Mouse (Mus musculus) left cerebral cortex, postnatal 10 days (tissue): ENCODE results near the gene Hist2h2ac. TPM values are rescaled to one million over a fixed set of nuclear protein-coding genes. Genes with fewer than 3 reads are reported as not detected.
"Not testable (repeated sequence)": the region's sequence is repeated elsewhere in the genome, so short reads cannot be mapped to it uniquely, and the experiment has no call there.

ENCODE experiments used
- DNase-seq, 2 experiments: peaks; one replicate each; pipeline ENCODE4 v3.0.0; 2021 to 2022; ENCODE audit warnings: low spot score in 2 of 2, mixed read lengths in 1 of 2; ENCODE audit errors: extremely low spot score in 1 of 2
- intact Hi-C: fragments of 180-260 bp; cut with DNase I; formaldehyde crosslinking; loops from one replicate; pipeline ENCODE4 v1.15.1; 2025
- total RNA-seq, 2 experiments: library from RNA; stranded (reverse); gene quantifications; 2 replicates each; pipeline ENCODE4 v1.2.3; 2021

Hist2h2ac gene
- 10 to 100 TPM; 34.2 to 37.9 TPM for total RNA-seq

DNA sequence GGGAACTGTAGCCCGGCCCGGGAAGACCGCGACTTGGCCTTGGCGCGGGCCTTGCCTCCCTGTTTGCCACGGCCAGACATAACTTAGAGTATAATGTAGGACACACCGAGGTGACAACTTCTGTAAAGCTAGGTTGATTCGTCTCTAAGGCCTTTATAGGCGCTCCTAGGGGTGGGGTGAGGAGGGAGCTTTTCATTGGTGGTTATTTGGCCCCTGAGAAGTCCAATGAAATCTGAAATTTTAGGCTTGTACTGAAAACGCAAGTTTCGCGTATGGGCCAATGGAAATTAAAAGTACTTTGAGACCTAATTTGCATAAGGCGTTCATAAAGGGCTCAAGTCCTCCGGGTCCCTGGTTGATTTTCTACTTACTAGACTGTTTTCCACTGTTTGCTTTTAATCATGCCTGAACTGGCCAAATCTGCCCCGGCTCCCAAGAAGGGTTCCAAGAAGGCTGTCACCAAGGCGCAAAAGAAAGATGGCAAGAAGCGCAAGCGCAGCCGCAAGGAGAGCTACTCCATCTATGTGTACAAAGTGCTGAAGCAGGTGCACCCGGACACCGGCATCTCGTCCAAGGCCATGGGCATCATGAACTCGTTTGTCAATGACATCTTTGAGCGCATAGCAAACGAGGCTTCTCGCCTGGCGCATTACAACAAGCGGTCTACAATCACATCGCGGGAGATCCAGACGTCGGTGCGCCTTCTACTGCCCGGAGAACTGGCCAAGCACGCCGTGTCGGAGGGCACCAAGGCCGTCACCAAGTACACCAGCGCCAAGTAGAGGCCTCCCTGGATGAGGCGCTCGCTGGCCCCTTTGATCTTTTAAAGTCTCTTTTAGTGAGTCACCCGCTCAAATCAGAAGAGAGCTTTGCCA is at the start of gene Hist2h2ac, which contains the start of gene Hist2h2be:
Gene Hist2h2ac (minus strand): TSS at position 116 of the 875 bp plus-strand sequence.
Gene Hist2h2be (plus strand): TSS at position 355 of the 875 bp plus-strand sequence.
- intact Hi-C loops, result loop anchor here (10.0 kb wide), 1 partner anchor 256 kb away; no protein-coding TSS in a partner anchor
- DNase-seq, result peak; percentile 83 to 89

DNA sequence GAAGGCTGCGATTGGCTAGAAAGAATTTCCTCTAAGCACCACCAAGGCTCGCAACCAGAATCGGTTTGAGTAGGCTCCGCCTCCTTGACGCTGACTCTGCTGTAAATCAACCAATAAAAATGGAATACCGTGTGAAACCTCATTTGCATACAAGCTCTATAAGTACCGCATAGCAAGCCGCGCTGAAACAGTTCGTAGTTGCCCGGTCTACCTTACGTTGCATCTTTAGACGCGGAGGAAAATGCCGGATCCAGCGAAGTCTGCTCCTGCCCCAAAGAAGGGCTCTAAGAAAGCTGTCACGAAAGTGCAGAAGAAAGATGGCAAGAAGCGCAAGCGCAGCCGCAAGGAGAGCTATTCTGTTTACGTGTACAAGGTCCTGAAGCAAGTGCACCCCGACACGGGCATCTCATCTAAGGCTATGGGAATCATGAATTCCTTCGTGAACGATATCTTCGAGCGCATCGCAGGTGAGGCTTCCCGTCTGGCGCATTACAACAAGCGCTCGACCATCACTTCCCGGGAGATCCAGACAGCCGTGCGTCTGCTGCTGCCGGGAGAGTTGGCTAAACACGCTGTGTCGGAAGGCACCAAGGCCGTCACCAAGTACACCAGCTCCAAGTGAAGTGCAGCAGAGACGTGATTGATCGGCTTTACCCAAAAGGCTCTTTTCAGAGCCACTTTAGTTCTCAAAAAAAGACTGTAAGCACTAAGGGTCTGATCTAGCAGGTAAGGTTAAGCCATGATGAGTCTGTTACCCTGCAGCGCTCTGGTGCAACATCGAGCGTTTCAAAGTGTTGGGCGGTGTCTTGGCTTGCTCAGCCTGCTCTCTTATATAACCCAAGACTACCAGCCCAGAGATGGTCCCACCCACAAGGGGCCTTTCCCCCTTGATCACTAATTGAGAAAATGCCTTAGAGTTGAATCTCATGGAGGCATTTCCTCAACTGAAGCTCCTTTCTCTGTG is 49.1 kb upstream of the Hist2h2ac start, which contains the start of gene Hist2h2bb:
Gene Hist2h2bb (plus strand): TSS at position 242 of the 964 bp plus-strand sequence.
- peak; percentile 93 to 95 for DNase-seq
- intact Hi-C loops, result no loop called here

DNA sequence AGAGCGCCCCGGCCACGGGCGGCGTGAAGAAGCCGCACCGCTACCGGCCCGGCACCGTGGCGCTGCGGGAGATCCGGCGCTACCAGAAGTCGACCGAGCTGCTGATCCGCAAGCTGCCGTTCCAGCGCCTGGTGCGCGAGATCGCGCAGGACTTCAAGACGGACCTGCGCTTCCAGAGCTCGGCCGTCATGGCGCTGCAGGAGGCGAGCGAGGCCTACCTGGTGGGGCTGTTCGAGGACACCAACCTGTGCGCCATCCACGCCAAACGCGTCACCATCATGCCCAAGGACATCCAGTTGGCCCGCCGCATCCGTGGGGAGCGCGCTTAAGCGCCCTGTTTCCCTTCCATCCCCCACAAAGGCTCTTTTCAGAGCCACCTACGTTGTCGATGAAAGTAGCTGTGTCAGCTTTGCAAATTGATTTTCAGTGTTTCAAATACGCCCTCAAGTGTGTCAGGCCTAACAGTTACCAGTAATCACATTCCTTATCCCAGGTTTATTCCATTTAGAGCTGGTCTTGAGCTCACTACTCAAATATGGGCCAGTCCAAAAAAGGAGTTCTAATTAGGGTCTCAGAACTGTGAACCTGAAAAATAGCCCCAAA is 48.2 kb upstream of the Hist2h2ac start:
- intact Hi-C loops, result not testable (repeated sequence)

DNA sequence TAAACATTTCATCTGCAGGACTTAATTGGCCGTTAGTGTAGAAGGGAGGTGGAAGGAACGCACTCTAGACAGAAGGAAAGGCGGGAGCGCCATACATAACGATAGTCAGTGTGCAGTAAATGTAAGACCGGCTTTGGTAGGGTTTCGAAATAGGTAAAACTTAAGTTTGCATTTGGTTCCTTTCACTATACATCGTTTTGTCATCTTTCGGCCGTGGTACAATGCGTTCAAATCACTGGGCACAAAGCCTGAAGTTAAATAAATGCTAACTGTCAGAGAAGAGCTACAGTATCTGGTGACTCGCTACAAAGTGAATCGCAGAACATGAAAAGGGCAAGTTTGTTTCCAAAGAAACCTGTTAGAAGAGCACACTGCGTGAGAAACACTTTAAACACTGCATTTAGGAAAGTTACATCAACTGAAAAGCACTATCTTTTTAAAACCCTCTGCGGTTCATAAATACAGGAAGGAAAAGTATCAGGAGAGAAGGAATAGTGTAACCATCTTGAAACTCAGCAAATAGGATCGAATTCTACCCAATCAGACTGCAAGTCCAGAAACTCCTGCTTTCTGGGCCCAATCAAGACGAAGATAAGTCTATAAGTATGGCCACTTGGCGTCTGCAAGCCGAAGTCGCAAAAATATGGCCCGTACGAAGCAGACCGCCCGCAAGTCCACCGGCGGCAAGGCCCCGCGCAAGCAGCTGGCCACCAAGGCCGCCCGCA is 47.5 kb upstream of the Hist2h2ac start, which contains the start of gene Hist2h3b:
Gene Hist2h3b (plus strand): TSS at position 604 of the 725 bp plus-strand sequence.
- DNase-seq, result peak; percentile 78 to 86
- intact Hi-C loops, result no loop called here

More for the DNA sequence above, 48.2 kb upstream of the Hist2h2ac start:
- DNase-seq, result not testable (repeated sequence)

DNA sequence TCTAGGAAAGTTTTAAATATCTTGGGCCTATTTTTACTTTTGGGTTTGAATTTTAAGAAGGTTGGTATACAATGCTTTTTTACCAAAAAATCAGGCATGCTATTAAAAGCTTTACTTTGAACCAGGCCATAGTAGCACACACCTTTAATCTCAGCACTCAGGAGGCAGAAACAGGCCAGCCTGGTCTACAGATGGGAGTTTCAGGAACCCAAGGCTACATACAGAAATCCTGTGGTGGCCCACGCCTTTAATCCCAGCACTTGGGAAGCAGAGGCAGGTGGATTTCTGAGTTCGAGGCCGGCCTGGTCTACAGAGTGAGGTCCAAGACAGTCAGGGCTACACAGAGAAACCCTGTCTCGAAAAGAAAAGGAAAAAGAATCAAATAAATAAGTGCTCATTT is 46.9 kb upstream of the Hist2h2ac start:
- intact Hi-C loops, result no loop called here
- no peak for DNase-seq

DNA sequence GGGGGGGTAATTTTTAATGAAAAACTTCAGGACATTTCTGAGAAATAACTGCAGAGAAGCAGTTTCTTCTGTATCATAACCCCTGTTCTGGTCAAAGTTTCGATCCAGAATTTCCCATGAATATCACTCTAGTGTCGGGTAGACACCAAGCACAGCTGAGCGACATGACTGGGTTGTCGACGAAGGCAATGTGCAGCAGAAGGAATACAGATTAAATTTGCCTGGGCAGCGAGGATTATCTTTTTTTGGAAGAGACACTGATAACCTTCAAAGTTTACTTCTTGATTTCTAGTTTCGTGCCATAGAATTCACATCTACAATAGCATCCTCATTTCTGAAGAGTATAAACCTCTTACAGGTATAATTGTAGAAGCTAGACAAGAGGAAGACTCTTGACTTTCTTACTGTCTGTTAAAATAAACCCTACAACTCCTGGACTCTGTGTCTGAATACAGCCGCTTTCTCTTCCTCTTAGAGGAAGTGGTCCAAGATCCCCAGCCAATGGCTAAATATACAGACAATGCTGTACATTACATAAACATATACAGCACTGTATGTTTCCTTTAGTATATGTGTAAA is 45.5 kb upstream of the Hist2h2ac start:
- no peak for DNase-seq
- intact Hi-C loops, result no loop called here

DNA sequence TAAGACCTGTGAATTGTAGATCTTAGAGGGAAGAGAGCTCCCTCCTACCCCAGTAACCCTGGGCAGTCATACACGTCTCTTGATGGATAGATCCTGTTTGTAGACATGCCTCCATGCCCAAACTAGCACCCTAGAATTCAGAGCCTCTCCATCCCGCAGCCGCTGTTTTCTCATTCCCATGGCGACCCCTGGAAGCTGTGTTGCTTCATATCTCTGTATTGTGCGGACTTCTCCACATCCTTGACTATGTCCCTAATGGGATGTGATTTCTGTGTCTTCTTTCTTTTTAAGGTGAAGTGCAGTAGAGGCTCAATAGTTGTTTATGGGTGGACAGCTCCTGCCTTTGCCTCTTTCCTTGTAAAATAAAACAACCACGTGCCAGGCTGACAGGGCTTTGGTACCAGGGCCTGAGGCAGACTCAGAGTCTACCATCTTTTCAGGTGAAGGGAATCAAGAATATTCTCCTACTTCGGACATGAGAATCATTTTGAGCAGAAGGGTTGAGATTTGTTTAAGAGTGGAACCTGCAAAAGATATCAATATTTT is 43.8 kb upstream of the Hist2h2ac start:
- intact Hi-C loops, result no loop called here

DNA sequence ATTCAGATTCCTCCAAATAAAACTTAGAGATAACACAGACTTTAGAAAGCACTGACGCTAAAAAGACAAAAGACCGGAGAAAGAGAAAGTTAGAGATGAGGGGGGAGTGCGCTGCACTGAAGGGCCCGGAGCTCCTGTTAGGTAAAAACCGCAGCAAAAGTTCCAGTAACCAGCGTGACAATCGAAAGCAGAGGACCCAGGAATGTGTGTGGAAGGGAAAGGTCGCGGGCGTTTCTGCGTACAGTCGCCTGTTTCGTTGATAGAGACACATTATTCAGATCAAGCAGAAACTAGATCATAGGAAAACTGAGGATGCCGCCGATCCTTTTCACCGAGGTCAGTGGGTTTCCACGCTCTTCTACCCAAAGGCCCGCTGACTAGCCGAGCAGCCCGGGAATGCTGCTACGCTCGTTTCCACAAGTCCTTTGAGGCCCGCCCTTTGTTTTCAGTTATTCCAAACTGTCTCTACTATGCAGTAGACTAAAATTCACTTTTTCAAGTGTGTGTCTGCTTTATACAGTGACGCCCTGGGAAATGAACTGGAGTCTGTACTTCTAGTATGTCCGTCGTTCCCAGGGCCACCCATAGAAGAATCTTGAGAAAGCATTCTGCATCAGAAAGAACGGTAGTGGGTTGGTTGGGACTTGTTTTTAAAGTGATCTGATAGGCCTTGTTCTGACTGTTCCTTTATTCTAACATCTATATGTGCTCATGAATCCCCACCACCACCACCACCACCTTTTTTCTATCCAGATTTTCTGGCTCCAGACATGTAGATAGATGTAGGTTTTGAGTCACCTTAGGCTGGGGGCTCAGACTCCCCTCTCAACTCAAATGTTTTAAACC is 43.1 kb upstream of the Hist2h2ac start:
- intact Hi-C loops, result no loop called here
- peak in 1 of 2 experiments; percentile 45 for DNase-seq

More for the DNA sequence above, 43.8 kb upstream of the Hist2h2ac start:
- no peak for DNase-seq

DNA sequence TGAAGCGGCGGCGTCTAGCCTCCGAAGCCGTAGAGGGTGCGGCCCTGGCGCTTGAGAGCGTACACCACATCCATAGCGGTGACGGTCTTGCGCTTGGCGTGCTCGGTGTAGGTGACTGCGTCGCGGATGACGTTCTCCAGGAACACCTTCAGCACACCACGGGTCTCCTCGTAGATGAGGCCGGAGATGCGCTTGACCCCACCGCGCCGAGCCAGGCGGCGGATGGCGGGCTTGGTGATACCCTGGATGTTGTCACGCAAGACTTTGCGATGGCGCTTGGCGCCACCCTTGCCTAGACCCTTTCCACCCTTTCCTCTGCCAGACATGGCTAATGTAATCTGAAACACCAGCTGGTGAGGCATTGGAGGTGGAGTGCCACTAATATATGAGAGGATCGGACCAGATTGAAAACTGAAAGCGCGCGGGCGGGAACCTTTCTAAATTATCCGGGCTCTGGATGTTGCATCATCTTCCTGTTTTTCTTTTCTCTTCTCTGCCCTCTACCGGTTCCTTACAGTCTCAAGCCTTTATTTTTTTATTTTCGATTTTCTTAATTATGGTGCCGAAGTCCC is 42.4 kb upstream of the Hist2h2ac start, which contains the start of gene Hist2h4:
Gene Hist2h4 (minus strand): TSS at position 333 of the 572 bp plus-strand sequence.
- peak; percentile 93 to 98 for DNase-seq
- intact Hi-C loops, result no loop called here

DNA sequence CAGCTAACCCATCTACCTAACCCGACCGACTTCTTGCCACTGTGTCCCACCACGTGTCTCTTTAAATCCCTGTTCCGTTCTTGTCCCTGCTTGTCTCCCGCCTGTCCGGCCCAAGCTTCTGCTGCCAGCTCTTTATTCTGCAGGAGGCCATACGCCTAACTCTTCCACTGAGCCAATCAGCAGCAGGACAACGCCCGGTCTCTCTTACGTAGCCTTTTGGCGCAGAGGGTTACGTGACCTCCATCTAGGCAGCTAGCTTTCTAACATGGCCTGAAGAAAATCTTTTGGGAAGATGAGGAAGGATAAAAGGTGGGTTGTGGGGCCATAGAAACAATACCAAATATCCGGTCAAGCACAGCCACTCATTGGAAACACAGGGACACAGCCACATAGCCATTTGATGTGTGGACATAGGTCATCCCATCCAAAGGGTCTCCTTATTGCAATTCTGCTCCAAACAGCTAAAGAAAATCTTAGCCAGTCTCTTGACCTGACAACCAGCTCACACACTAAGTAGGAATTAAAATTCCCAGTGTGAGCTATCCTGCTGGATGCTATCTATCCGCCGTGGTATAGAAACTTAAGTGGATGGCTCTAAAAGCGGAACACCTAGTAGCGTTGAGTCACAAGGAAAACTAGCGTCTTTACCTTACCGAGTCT is 41.7 kb upstream of the Hist2h2ac start:
- peak; percentile 78 to 83 for DNase-seq
- intact Hi-C loops, result no loop called here

DNA sequence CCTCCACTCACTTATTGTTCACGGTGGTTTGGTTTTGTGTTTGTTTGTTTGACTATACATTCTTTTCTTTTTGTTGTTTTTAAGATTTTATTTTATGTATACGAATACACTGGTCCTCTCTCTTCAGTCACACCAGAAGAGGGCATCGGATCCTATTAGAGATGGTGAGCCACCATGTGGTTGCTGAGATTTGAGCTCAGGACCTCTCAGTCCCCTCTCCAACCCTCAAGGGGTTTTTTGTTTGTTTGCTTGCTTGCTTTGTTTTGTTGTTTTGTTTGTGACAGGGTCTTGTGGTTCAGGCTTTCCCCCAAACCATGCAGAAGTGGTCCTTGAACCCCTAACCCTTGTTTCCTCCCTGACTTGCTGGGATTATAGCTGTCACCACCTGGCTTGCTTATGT is 40.9 kb upstream of the Hist2h2ac start:
- DNase-seq, result no peak
- intact Hi-C loops, result no loop called here

DNA sequence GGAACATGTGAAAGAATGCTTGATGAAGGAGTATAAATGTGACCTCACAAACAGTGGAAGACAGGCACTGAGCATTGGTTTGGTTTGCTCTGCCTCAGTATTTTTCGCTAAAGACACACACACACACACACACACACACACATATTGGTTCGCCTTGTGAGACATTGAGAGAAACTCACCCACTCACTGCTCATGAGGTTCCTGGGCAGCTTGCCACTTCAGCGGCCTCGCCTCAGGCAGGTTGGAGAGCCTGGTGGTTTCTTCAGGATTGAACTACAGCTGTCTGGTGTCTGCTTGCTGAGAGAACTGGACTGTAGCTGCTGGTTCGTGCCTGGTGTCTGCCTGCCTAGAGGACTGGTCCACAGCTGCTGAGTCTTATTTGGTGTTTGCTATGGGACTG is 39.5 kb upstream of the Hist2h2ac start:
- DNase-seq, result no peak
- intact Hi-C loops, result no loop called here

DNA sequence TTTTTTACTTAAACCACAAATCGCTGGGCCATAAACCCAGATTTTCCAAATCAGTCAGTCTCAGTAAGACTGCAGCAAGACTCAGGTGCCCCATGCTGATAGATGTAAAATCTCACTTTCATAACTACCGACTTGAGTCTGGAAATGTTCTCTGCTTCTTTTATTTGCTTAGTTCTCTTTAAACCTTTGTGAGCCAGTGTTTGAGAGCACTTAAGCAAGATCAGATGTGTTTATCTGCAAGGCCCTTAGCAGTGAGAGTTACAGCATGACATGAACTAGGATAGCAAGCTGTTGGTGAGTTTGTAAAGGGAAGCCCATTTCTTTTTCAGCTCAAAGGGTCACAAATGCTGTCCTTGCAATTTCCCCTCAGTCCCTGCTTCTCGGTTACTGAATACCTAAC is 36.5 kb upstream of the Hist2h2ac start:
- intact Hi-C loops, result no loop called here
- no peak for DNase-seq

DNA sequence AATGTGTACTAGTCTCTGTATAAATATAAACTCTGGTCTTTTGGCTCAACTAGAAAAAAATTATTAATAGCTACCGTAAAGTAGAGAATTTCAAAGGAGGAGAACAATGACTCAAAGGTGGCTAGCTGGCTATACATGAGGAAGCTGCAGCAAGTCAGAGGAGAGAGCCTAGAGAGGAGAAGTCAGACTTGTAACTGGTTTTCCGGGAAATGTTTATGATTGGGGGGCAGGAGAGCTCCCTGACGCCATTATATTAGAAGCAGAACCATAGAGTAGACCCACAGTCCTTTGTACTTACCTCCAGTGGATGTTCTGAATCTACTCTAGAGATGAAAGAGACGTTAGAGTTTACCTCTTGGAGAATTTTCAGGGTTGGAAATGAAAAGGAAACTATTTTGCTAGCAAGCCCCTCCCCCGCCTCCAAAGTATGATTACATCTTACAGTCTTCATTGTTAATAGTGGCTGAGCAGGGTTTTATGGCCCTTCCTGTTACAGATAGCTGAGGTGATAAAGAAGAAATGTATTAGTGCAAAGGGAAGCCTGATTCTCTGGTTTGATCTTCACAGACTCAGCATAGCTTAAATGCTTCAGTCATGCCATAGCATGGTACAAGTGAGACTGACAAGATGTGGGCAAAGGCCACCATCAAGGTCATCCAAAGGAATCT is 35.4 kb upstream of the Hist2h2ac start:
- no peak for DNase-seq
- intact Hi-C loops, result no loop called here

DNA sequence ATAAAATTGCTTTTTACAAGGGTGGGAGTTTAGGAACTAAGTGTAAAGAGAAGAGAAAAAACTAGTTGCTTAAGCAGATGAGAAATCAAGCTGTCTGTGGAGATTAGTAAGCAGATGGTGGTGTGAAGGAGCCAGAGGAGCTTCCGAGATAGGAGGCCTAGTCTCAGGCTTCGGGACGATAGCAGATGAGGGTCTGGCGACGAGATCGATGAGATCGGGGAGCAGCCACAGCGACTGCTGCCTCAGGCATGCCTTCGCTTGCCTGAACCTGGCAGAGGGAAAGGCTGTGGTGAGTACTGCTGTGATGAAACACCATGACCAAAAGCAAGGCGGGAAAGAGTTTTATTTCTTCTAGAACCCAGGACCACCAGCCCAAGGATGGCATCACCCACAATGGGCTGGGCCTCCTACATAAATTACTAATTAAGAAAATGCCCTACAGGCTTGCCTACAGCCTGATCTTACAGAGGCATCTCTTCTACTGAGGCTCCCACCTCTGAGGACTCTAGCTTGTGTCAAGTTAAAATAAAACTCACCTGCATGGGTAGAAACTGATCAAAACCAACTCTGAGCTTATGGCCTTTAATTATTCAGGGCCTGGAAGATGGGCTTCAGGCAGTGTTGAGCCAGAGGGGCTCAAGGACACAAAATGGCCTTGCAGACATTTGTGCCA is 34.1 kb upstream of the Hist2h2ac start:
- intact Hi-C loops, result no loop called here
- no peak for DNase-seq
